Mouse (Mus musculus) cerebellum, adult 11-12 months (tissue): ENCODE data around the gene Mcm3.
A peak's percentile ranks its signal among the peaks of the same experiment; 100 is the strongest.

Source experiments
- DNase-seq: peaks from one replicate; pipeline ENCODE4 v3.0.0; 2022

The Mcm3 gene

DNA sequence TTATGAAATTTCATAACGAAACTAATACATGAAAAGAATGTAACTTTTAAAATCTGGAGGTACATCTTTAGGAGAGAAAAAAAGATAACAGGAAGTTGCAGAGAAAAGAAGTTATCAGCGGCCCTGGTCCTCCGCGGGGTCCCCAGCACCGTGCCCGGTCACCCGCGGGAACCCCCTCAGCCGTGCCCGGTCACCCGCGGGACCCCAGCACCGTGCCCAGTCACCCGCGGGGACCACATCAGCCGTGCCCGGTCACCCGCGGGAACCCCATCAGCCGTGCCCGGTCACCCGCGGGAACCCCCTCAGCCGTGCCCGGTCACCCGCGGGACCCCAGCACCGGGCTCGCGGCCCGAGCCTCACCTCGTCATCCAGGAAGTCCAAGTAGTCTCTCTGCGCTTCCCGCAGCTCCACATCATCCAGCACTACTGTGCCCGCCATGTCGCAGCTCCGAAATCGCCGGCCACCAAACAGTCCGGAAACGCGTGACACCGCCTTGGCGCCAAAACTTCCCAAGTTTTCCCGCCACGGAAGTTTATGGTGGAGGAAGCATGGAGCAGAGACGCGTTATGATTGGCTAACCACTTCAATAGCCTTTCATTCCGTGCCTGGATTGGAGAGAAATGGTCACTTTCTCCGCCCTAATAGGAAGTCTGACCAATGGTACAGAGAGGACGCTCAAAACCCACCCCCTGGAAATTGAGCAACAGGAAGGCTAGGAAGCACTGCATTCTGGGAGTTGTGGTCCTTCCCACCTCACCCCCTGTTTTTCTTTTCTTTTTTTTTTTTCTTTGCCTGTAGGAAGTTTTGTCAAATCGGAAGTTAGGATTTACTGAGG is at the start of gene Mcm3:
Mcm3 (minus strand) TSS at position 542 of the 835 bp plus-strand sequence.
- DNase-seq, result peak; percentile 91

DNA sequence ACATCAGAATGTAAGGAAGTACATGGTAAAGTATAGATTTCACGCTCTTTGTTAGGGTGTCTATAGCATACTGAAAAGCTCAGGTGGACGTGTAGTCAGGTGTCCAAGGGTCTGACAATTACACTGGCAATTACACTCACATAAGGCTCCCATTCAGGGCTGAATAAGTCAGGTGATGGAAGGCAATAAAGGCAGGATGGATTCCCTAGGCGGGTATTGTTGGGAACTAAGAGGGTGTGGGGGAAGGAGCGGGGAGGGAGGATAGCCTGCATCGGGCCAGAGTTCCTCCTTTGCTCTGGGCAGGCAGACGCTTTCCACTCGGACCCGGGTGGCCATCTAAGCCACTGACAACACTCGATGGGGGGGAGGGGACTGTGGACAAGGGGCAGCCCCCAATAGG is 47.9 kb upstream of the Mcm3 start:
- no peak for DNase-seq

DNA sequence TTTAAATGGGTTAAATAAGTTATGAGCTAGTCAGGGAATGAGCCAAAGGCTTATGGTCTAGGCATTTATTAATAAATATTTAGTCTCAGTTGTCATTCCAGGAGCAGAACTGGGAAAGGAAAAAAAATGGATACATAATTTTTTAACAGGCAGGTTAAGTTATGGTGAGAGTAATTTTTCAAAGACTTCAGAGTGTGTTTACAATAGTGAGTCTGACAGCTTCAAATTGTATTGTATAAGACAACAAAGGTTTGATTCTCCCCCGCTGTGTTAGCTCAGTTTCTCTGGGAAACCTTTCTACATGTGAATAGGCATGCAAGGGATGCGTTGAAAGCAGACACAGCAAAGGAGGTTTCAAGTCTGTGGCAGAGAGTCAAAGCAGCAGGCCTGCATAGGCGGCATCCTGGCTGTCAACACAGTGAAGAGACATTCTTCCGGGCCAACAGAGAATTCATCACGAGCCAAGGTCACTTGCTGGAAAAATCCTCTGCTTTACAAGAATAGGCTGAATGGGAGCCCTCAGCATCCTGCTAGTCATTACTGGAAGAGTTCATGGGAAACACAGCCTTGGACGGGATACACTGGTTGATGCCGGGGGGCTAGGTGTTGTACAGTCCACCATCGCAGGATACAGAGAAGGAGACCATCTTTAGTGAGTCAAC is 47.3 kb upstream of the Mcm3 start:
- peak; percentile 18 for DNase-seq

DNA sequence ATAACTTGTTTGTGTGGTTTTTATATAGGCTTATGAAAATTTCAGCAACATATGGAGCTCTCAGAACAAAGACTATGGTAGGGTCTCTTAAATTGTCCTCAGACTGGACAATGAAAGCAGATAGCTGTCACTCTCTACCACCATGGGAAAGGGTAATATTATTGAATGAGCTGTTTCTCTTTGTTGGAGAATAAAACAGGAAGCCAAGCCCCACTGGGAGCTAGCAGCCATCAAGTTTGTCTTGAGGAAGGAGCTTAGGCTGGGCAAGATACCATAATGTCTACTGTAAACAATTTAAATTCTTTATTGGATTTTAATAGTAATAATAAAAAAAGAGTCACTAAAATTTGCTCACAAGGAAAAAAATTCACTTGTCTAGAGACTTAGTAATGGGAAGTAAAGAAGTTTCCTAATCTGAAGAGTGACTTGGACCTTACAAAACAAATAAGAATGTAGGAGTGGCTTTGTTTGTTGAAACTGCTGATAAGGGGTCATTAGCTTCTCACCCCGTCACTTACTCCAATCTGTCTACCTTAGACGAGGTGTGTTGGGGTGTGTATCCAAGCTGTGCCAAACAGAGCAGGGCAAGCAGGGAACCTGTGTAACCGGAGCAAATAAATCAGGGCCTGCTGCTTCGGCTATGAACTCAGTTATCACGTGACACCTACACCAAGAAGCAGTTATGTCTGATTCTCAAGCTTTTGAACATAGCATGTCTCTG is 43.5 kb upstream of the Mcm3 start:
- DNase-seq, result no peak

DNA sequence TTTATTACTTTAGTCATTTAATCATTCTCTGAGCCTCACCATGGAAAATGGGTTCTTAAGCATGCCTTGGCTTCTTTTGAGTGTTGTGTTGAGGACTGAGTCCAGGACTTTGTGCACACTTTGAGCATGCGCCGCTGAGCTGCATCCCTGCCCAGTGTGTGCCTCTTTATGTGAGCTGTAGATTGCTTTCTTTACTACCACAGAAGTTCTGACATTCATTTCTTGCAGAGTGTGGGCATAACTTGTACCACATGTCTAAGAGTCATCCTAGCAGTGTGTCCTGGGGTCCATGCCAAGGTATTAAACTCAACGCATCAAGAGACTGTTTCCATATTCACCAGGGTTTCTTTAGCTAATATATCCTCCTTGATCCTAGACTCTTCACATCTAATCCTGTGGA is 41.8 kb upstream of the Mcm3 start:
- DNase-seq, result no peak

DNA sequence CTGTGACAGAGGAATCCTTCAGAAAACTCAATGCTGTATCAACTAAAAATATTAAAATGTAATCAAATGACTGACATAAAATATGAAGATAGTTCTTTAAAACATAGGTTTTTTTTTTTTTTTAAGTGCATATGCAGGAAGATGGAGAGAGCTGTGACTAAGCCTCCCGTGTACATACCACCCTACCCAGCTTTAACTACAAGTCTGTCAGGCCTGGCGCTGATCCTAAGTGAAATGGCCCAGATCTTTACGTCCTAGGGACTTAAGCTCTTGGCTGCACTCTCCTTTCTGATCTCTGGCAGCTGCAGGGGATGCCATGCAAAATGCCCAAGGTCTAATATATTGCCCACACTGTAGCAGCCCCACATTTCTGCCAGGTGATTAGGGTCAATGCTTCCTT is 40.7 kb upstream of the Mcm3 start:
- no peak for DNase-seq

DNA sequence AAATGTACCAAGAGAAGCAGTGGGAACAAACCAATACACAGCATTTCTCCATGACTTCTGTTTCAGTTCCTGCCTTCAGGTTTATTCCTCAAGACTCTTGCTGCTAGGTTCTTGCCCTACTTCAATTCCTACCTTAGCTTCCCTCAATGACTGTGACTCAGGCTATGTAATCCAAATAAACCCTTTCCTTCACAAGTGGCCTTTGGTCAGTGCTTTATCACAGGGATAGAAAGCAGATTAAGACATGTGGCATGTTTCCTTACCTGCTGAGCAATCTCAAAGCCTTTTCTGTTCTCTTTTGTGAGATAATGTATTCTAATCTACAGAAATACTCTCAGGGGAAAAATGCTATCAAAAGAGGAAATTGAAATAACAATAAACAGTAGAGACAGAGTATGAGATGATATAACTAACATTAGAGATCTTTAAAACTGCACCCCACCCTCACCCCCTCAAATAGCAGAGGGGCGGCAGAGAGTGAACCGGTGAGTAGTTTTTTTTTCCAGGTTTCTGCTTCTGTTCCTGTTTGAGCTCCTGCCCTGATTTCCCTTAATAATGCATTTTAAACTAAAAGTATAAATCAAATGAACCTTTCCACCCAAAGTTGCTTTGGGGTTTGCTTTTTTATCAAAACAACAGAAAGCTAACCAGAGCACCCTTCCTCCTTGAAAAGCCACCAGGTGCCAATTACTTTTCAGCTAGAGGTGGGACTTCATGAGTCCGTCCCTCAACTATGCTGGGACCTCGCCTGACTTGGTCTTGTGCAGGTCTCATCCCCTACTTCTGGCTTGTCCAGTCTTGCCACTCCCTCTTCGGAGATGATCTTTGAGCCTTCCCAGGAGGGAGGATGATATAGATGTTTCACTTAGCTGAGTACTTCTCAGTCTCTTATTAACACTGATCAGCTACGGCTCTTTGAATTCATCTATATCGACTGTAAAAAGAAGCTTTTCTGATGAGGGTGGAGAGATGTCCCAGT is 37.1 kb upstream of the Mcm3 start:
- DNase-seq, result no peak

DNA sequence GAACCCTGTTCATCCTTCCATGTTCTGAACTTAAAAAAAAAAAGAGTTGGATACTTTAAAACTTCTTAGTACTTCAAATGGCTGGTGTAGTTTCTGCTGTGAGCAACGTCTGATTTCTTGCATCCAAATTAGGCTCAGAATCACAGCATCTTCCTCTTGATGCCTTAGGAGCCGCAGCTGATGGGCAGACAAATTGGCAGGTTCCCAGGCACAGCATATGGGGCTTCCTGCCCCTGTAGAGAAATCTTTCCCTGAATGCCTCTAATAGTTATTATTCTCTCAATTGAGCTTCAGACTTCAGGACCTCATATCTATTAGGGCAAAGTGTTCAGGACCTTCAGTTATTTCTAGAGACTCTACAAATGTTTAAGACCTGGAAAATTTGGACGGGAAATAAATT is 19.8 kb upstream of the Mcm3 start:
- DNase-seq, result peak; percentile 79

DNA sequence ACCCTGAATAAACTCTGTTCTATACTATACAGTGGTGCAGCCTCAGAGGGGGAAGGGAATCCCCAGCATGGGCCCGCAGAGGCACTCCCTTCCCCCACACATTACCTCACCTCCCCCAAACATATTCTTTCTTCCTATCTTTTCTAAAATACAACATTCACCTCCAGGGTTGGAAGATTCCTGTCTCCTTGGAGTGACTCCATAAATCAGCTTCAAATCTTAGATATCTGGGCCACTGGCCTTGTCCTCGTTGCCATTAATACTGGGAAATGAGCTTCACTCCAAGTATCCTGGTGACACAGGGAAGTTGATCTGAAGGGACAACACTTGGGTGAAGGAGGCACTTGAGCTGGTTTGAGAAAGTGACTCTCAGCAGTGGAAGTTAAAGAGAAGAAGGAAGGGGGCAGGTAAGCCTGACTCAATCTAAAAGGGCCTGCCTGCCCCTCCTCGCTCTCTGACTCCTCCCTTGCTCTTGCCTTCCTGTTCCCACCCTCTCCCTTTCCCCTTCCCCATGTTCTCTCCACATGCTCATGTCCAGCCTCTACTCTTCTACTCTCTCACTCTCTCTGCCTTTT is 16.5 kb upstream of the Mcm3 start:
- DNase-seq, result no peak

DNA sequence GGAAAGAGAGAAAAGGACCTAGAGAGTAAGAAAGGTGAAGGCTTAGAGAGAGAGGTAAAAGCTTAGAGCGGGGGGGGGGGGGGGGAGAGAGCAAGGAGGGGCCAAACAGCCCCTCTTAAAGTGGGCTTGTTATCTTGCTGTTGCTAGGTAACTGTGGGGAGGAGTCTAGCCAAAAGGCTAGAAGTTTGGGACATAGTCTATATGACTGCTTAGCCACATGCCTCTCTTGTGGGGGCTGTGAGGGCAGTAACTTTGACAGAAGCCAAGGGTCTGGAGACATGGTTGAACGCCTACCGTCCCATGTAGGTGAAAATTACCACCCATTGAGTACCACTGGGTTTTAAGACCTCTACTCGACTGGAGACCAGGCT is 13.0 kb upstream of the Mcm3 start:
- DNase-seq, result no peak

DNA sequence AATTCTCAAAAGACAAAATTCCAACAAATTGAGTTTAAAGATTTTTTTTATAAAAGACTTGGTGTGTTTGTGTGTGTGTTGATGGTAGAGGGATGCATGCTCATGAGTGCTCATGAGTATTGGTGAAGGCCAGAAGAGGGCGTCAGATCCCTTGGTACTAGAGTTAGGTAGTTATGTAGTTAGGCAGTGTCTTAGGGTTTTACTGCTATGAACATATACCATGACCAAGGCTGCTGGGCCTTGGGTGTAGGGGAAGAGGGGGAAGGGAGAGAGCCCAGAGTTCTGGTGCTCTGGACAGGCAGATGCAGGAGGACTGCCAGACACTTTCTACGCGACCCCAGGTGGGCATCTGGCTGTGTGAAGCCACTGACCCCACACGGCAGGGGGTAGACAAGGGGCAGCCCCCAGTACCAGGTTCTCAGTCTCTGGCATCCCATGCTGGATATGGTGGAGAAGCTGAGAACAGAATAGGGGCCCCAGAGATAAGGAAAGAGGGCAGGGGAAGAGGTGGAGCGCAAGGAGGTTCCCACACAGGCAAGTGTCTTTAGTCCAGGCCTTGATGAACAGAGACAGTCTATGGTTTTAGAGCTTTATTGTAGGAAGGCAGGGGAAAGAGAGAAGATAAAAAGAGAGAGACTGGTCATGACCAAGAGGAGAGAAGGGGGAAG is 12.5 kb upstream of the Mcm3 start:
- DNase-seq, result no peak

DNA sequence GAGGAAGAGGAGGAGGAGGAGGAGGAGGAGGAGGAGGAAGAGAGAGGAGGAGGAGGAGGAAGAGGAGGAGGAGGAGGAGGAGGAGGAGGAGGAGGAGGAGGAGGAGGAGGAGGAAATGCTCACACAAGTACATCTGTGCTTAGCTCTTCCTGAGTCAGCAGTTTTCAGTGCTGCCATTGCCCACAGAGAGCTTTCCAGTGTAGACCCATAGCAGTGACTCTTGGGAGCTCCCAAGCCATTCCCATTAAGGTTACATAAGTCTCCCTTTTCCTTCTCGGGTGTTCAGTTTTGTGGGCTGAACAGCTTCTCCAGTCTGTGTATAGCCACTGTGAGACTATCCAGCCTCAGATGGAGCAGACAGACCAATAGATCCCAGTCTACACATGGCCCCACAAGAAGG is 10.4 kb upstream of the Mcm3 start:
- DNase-seq, result no peak

DNA sequence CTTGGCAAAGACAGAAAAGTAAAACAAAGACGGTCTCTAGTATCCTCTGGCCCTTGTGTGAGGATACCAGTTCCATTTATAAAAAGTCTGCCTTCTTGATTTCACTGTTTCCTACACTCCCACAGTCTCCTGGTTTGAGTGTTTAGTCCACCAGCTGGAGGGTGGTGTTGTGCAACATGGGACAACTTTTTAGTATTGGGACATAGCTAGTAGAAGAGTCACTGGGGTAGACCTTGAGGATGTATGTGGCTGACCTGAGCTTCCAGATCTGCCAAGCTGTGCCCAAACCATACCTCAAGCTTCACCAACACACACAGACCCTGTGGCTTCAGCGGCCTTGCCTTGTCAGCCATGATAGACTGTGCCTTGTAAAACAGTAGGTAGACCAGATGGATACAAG is 7.9 kb upstream of the Mcm3 start:
- DNase-seq, result no peak

DNA sequence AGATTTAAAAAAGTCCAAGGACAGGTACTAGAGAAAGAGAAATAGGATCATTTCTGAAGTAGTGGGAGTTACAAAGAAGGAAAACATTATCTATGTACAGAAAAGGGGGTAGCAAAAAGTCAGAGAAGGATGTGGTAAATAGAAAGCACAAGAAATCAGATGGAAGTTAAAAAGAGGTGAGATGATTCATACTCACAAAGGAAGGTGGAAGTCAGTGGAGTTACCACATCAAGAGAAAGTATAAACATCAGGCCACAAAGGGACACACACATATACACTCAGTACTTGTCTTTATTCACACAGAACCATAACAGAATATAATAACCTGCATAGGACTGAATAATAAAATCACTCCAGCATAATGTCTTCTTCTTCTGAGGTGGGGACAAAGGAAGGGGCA is 4.9 kb upstream of the Mcm3 start:
- DNase-seq, result no peak

DNA sequence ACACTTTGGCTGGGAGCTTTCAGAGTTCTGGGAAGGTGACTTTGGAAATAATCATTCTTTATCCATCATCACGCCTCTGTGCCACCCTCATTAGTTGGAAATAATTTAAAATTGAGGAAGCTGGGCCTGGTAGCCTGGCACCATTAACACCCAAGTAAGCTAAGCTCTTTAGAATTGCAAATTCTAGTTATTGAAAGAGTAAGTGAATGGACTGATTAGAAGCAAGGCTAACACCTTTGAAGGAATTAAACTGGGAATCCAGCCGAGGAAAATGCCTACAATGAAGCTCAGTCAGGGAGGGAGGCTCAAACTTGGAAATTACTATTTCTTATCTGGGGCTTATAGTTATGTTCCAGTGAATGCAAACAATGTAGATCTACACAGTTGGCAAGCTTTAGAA is 3.8 kb upstream of the Mcm3 start:
- DNase-seq, result no peak

DNA sequence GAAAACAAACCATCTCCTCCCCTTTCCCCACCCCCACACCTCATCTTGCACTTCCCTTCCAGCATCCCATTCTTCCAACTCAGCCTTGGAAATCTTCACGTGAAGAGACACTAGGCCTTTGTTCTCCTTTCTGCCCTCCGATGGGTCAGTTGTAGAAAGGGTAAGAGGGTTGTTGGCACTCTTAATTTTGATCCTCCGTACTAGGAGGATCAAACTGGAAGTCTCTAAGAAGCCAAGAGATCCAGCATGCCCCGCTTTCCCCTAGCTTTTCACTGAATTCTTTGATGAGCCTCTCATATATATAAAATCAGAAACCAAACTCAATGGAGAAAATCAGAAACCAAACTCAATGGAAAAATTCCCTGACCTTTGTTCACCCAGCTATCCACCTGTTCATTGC is 3.4 kb upstream of the Mcm3 start:
- DNase-seq, result no peak

DNA sequence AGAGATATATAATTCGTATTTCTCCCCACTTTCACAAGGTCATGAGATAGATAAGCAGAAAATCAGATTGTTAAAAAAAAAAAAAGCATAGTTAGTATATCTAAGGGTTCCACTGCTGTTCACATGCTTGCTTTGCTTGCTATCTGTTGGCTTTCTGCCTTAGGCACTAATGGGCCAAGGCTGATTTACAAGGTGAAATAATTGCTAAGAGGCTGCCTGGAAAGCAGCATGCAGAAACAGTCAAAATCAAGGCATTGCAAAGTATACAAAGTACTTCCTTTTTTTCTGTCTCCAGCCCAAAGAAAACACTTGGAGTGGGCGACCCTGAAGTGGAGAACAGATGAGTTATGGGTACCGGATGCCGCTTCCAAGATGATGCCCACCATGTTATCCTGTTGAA is 847 bp upstream of the Mcm3 start:
- no peak for DNase-seq

DNA sequence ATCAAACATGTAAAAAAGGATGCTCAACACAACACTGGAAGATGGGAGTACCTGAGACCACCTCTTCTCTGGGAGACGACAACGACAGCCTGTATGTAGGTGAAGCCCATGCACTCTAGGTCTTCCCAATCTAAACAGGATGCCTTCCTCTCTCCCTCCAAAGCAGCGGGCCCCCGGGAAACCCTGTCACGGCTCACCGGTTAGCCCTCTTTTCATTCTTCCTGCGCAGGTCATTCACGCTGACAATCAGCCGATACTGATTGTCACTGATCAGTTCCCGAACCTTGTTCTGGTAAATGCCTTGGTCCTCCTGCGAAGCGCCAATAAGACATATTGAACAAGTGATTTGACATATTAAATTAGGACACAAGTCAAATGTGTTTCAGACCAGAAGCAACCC is 2.5 kb downstream of the Mcm3 start:
- DNase-seq, result no peak

DNA sequence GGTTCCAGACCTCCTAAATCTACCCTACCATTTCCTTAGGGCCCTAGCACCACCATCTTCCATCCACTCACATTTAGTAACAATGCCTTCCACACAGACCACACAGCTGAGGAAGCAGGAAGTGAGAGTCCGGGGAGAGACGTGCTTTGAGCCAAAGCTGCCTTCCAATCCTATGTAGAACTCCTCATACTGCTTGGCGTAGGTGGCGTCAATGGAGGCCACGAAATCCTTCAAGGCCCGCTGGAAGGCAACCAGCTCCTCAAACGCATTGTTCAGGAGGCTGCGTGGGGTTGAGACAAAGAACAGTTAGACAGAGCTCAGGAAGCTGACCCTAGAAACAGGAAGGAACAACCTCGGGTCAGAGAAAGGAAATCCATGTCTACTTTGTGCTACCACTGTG is 2.9 kb downstream of the Mcm3 start:
- no peak for DNase-seq

DNA sequence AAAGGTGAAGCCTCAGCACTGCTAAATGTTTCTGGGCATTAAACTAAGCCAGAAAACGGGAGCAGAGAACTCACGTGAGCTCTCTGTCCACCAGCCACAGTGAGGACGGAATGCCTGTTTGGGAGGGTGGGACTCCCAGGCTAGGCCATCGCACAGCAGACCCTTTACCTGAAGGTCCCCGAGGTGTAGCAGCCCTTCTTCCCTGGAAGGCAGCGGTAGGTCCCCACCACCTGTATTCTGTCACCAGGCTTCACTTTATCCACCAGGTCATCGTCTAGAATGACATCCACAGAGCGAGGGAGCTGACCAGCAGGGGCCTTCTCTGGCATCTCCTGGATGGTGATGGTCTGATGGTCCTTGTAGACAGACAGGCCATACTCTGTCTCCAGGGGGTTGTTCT is 5.6 kb downstream of the Mcm3 start:
- DNase-seq, result no peak

DNA sequence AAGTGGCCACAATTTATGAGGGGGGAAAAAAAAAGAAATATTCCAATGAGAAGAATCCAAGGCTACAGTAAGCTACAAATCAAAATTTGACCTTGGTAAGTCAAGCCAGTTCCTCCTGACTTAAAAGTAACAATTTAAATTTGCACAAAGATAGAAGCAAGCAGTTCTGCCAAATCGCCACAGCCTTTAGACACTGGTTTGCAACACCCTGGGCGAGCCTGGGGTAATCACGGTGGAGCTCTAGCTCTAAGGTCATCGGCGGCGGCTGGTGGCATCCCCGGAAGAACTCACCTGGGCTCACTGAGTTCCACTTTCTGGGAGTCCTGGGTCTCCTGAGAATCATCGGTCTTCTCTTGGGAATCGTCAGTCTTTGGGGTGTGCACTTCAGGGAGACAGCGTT is 15.6 kb downstream of the Mcm3 start:
- no peak for DNase-seq
